Mouse (Mus musculus): ENCODE results near the gene Kat2a.

- TF ChIP-seq CTCF (IDR thresholded peaks at IDR 0.05; ENCODE audit: borderline replicate concordance, insufficient read depth, low read depth, low read length), result no peak
- no peak for TF ChIP-seq POLR2A (IDR thresholded peaks at IDR 0.05; ENCODE audit: borderline replicate concordance, insufficient read depth, low read length)
Measured at GRCm38 (mm10) chr11:100671049-100671448, 41.2 kb downstream of the Kat2a start.

All from cerebellum, adult 2 months (tissue).